Mouse (Mus musculus) neural tube, postnatal 0 days (tissue): Measurements from ENCODE around the gene Arhgap4. TPM values are rescaled to one million over a fixed set of nuclear protein-coding genes. Genes with fewer than 3 reads are reported as not detected.

Experiments
- polyA plus RNA-seq: library from polyadenylated mRNA; unstranded; fragments of >200 nt; fragmentation: Nextera tagmentation; extraction: Ambion mirVana; gene quantifications from 2 replicates; pipeline ENCODE4 v1.2.1, GENCODE M21; 2015

Arhgap4 gene
- polyA plus RNA-seq = 1.9 and 2.2 TPM in 2 replicates

GRCm38 (mm10) chrX:73921823-73922549, at the start of gene Arhgap4, which contains the start of gene Naa10:
Arhgap4 (minus strand) TSS chrX:73921870.
Naa10 (minus strand) TSS chrX:73921944.

GRCm38 (mm10) chrX:73966248-73967176, 44.8 kb upstream of the Arhgap4 start, which contains the start of gene Hcfc1:
Hcfc1 (minus strand) TSS chrX:73966357.

GRCm38 (mm10) chrX:73930402-73931062, 8.9 kb upstream of the Arhgap4 start, which contains the start of gene Renbp:
Renbp (minus strand) TSS chrX:73930850.

GRCm38 (mm10) chrX:73895719-73896118, 26.0 kb downstream of the Arhgap4 start, which contains the start of gene L1cam:
L1cam (minus strand) TSS chrX:73896105.

GRCm38 (mm10) chrX:73891551-73892152, 30.0 kb downstream of the Arhgap4 start, which contains the start of gene Avpr2:
Avpr2 (plus strand) TSS chrX:73892102.

Other genes with a start within 250 kb of the Arhgap4 start
- gene Slc6a8, start 248.7 kb downstream of the Arhgap4 start, polyA plus RNA-seq = 9.5 and 10.7 TPM in 2 replicates
- 152 and 157 TPM in 2 replicates for gene Bcap31, start 205.7 kb downstream of the Arhgap4 start, polyA plus RNA-seq
- 11.4 and 13.1 TPM in 2 replicates for gene Abcd1, start 205.3 kb downstream of the Arhgap4 start, polyA plus RNA-seq
- 2.4 and 3.4 TPM in 2 replicates for gene Plxnb3, start 164.8 kb downstream of the Arhgap4 start, polyA plus RNA-seq
- 2.1 and 2.8 TPM in 2 replicates for gene Srpk3, start 147.5 kb downstream of the Arhgap4 start, polyA plus RNA-seq
- gene Idh3g, start 135.0 kb downstream of the Arhgap4 start, polyA plus RNA-seq = 244 and 280 TPM in 2 replicates
- 211 and 212 TPM in 2 replicates for gene Ssr4, start 134.8 kb downstream of the Arhgap4 start, polyA plus RNA-seq
- gene Pdzd4, start 96.9 kb downstream of the Arhgap4 start, polyA plus RNA-seq = 4.0 and 4.7 TPM in 2 replicates
- not detected in 2 replicates for gene Avpr2, start 29.8 kb downstream of the Arhgap4 start, polyA plus RNA-seq
- gene L1cam, start 25.8 kb downstream of the Arhgap4 start, polyA plus RNA-seq = 55.5 and 73.7 TPM in 2 replicates
- gene Naa10, start 74 bp upstream of the Arhgap4 start, polyA plus RNA-seq = 118 TPM in 2 replicates
- 12.8 and 15.2 TPM in 2 replicates for gene Renbp, start 9.0 kb upstream of the Arhgap4 start, polyA plus RNA-seq
- gene Hcfc1, start 44.5 kb upstream of the Arhgap4 start, polyA plus RNA-seq = 27.8 and 31.0 TPM in 2 replicates
- gene Irak1, start 102.0 kb upstream of the Arhgap4 start, polyA plus RNA-seq = 39.7 and 41.8 TPM in 2 replicates
- gene Opn1mw, start 205.6 kb upstream of the Arhgap4 start, polyA plus RNA-seq = not detected in 2 replicates
- 10.4 and 12.3 TPM in 2 replicates for gene Mecp2, start 213.5 kb upstream of the Arhgap4 start, polyA plus RNA-seq
- gene Tex28, start 246.0 kb upstream of the Arhgap4 start, polyA plus RNA-seq = not detected in 2 replicates